Mouse (Mus musculus): Measurements from ENCODE around the gene Ube2z. TPM values are rescaled to one million over a fixed set of nuclear protein-coding genes. Genes with fewer than 3 reads are reported as not detected.
A peak's percentile ranks its signal among the peaks of the same experiment; 100 is the strongest.

Ube2z gene
- polyA plus RNA-seq, 2 experiments: 10.7 to 15.7 TPM

DNA sequence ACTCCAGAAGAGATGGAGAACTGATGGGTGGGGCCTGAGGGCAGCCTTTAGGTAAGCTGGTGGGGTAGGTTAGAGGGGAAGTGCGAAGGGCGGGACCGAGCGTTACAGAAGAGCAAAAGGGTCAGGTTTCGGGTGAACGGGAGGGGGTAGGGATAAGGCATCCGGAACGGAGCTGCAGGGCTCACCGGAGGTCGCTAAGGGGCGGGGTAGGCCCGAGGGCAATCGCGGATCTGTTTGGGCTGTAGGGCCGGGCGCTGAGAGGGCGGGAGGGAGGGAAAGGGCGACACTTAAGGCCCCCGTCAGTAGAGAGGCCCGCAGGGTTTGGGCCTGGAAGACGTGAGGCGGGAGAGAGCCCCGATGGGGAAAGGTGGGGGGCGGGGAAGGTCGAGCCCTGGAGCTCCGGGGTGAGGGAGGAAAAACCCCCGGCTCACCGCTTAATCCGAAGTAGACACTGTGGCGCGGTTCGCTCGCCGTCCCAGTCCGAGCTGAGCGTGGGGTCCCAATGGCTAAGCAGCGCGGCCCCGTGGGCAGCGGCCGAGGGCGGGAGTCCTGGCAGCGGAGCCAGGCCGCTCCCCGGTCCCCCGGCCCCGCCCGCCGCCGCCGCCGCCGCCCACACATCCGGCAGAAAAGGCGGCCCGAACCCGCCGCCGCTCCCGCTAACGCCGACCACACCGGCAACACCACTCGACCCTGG lies 520 bp downstream of the Ube2z start:
- TF ChIP-seq EP300 (IDR thresholded peaks at IDR 0.05; ENCODE audit: low read depth) (no peak), CTCF (IDR thresholded peaks at IDR 0.05; ENCODE audit: low read depth) (peak; percentile 25; the same call in 1 of the 2 replicates)
- Histone ChIP-seq H3K4me3 (ENCODE audit: insufficient read depth in 1 of 2, low read depth in 2 of 2, low read length in 2 of 2) (peak overlapping the region; percentile 75 to 92), H3K4me1 (replicated peaks; ENCODE audit: control insufficient read depth in 2 of 2, insufficient read depth in 2 of 2, low read length in 1 of 2) (peaks cover 10 to 19% of the 10 kb centered on the region in 2 experiments), H3K27ac (peak overlapping the region; percentile 61), H3K36me3 (replicated peaks; ENCODE audit: control insufficient read depth, insufficient read depth, low read depth) (peaks cover 15% of the 10 kb centered on the region), H3K27me3 (ENCODE audit: control insufficient read depth, insufficient read depth, low read length) (no peaks in the 10 kb centered on the region), H3K9ac (replicated peaks) (peak overlapping the region; percentile 91), H3K4me2 (ENCODE audit: low read depth) (peak overlapping the region; percentile 64), H3K9me3 (ENCODE audit: control insufficient read depth, low read length) (no peaks in the 10 kb centered on the region)
- peak; percentile 79 for ATAC-seq (ENCODE audit: insufficient read depth)
- WGBS (ENCODE audit: insufficient replicate concordance): under 1% methylated on average over 50 of the region's 64 CpGs
- peak in 1 of 3 experiments; percentile 40 for DNase-seq (ENCODE audit: low read depth in 3 of 3, low spot score in 3 of 3)

DNA sequence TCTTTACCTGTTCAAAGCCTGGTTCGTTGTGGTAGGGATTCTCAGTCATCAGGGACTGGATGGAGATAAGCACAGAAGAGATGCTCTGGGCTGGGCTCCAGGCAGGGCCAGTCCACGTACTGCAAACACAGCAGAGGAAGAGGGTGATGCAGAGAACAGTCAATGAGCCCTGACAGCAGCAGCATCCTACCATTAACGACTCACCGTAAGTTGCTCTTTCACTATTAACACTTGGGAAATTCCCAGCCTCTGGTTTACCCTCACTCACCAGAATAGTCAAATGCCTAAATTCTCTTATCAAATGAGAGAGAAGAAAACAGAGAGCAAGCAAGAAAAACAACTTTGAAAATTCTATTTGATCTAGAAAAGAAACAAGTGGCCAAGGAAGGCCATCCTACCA lies 6.9 kb downstream of the Ube2z start:
- Histone ChIP-seq H3K4me1 (replicated peaks; ENCODE audit: control insufficient read depth in 2 of 2, insufficient read depth in 2 of 2, low read length in 1 of 2) (peaks cover 0 to 3% of the 10 kb centered on the region in 2 experiments; a peak in 1 of 4 replicates), H3K27me3 (ENCODE audit: control insufficient read depth, insufficient read depth, low read length) (no peaks in the 10 kb centered on the region), H3K4me2 (ENCODE audit: low read depth) (no peak overlapping the region), H3K27ac (no peak overlapping the region), H3K9ac (replicated peaks) (no peak overlapping the region), H3K4me3 (ENCODE audit: insufficient read depth in 1 of 2, low read depth in 2 of 2, low read length in 2 of 2) (no peak overlapping the region), H3K9me3 (ENCODE audit: control insufficient read depth, low read length) (no peaks in the 10 kb centered on the region), H3K36me3 (replicated peaks; ENCODE audit: control insufficient read depth, insufficient read depth, low read depth) (peaks cover 63% of the 10 kb centered on the region)
- ATAC-seq (ENCODE audit: insufficient read depth): no peak
- WGBS (ENCODE audit: insufficient replicate concordance): 78% methylated on average over 4 of the region's 4 CpGs
- no peak for DNase-seq (ENCODE audit: low read depth in 3 of 3, low spot score in 3 of 3)
- TF ChIP-seq EP300 (IDR thresholded peaks at IDR 0.05; ENCODE audit: low read depth) (no peak), CTCF (IDR thresholded peaks at IDR 0.05; ENCODE audit: low read depth) (no peak)

DNA sequence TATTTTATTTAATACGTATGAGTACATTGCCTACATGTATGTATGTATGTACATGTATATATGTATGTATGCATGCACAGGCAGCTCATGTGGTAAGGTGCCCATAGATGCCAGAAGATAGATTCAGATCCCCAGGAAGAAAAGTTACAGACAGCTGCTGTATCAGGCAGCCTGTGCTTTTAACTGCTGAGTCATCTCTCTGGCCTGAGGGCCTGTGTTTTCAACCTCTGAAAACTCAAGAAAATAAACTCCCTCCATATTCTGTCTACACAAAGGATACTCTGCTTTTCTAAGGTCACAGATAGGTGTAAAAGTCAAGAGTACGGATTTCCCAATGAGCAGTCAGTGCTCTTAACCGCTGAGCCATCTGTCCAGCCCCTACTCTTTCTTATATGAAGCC lies 14.3 kb downstream of the Ube2z start:
- H3K4me1 ChIP-seq (replicated peaks; ENCODE audit: control insufficient read depth in 2 of 2, insufficient read depth in 2 of 2, low read length in 1 of 2): no peaks in the 10 kb centered on the region
- no peak overlapping the region for H3K4me2 ChIP-seq (ENCODE audit: low read depth)
- 87% methylated on average over 3 of the region's 3 CpGs for WGBS (ENCODE audit: insufficient replicate concordance)
- H3K4me3 ChIP-seq (ENCODE audit: insufficient read depth in 1 of 2, low read depth in 2 of 2, low read length in 2 of 2): no peak overlapping the region
- no peaks in the 10 kb centered on the region for H3K9me3 ChIP-seq (ENCODE audit: control insufficient read depth, low read length)
- H3K36me3 ChIP-seq (replicated peaks; ENCODE audit: control insufficient read depth, insufficient read depth, low read depth): peaks cover 79% of the 10 kb centered on the region
- no peak for TF ChIP-seq CTCF (IDR thresholded peaks at IDR 0.05; ENCODE audit: low read depth)
- no peak overlapping the region; the same call in 1 of the 2 replicates for H3K27ac ChIP-seq
- ATAC-seq (ENCODE audit: insufficient read depth): no peak
- H3K9ac ChIP-seq (replicated peaks): no peak overlapping the region
- DNase-seq (ENCODE audit: low read depth in 3 of 3, low spot score in 3 of 3): no peak
- no peaks in the 10 kb centered on the region for H3K27me3 ChIP-seq (ENCODE audit: control insufficient read depth, insufficient read depth, low read length)

GRCm38 (mm10) chr11:96049939-96050338 lies 15.2 kb downstream of the Ube2z start:
- DNase-seq (ENCODE audit: low read depth in 3 of 3, low spot score in 3 of 3): no peak
- Histone ChIP-seq H3K4me2 (ENCODE audit: low read depth) (no peak overlapping the region), H3K4me3 (ENCODE audit: insufficient read depth in 1 of 2, low read depth in 2 of 2, low read length in 2 of 2) (no peak overlapping the region), H3K9ac (replicated peaks) (no peak overlapping the region), H3K4me1 (replicated peaks; ENCODE audit: control insufficient read depth in 2 of 2, insufficient read depth in 2 of 2, low read length in 1 of 2) (no peaks in the 10 kb centered on the region), H3K27ac (no peak overlapping the region), H3K9me3 (ENCODE audit: control insufficient read depth, low read length) (no peaks in the 10 kb centered on the region), H3K36me3 (replicated peaks; ENCODE audit: control insufficient read depth, insufficient read depth, low read depth) (peaks cover 75% of the 10 kb centered on the region), H3K27me3 (ENCODE audit: control insufficient read depth, insufficient read depth, low read length) (no peaks in the 10 kb centered on the region)
- TF ChIP-seq CTCF (IDR thresholded peaks at IDR 0.05; ENCODE audit: low read depth) (no peak), EP300 (IDR thresholded peaks at IDR 0.05; ENCODE audit: low read depth) (no peak)
- WGBS (ENCODE audit: insufficient replicate concordance): 78% methylated on average over 4 of the region's 4 CpGs
- ATAC-seq (ENCODE audit: insufficient read depth): no peak

- Histone ChIP-seq H3K4me2 (ENCODE audit: low read depth) (no peak overlapping the region), H3K27me3 (ENCODE audit: control insufficient read depth, insufficient read depth, low read length) (no peaks in the 10 kb centered on the region), H3K36me3 (replicated peaks; ENCODE audit: control insufficient read depth, insufficient read depth, low read depth) (peaks cover 65% of the 10 kb centered on the region), H3K27ac (no peak overlapping the region), H3K4me3 (ENCODE audit: insufficient read depth in 1 of 2, low read depth in 2 of 2, low read length in 2 of 2) (no peak overlapping the region), H3K9ac (replicated peaks) (no peak overlapping the region), H3K4me1 (replicated peaks; ENCODE audit: control insufficient read depth in 2 of 2, insufficient read depth in 2 of 2, low read length in 1 of 2) (no peaks in the 10 kb centered on the region), H3K9me3 (ENCODE audit: control insufficient read depth, low read length) (no peaks in the 10 kb centered on the region)
- DNase-seq (ENCODE audit: low read depth in 3 of 3, low spot score in 3 of 3) (no peak), ATAC-seq (ENCODE audit: insufficient read depth) (no peak)
- TF ChIP-seq CTCF (IDR thresholded peaks at IDR 0.05; ENCODE audit: low read depth): no peak
- TF ChIP-seq EP300 (IDR thresholded peaks at IDR 0.05; ENCODE audit: low read depth): no peak
- WGBS (ENCODE audit: insufficient replicate concordance): 77% methylated on average over 4 of the region's 4 CpGs
These were observed 17.5 kb downstream of the Ube2z start for GRCm38 (mm10) chr11:96047469-96048373.

Measured in liver, embryonic 14.5 days (tissue).